Mouse (Mus musculus): ENCODE results near the gene Gm6370. TPM values are rescaled to one million over a fixed set of nuclear protein-coding genes. Genes with fewer than 3 reads are reported as not detected.
A peak's percentile ranks its signal among the peaks of the same experiment; 100 is the strongest.
"Not testable (repeated sequence)": the region's sequence is repeated elsewhere in the genome, so short reads cannot be mapped to it uniquely, and the experiment has no call there.

Gm6370 gene
- total RNA-seq (2021) = not detected
- long read RNA-seq, experiment 1 = 0 reads
- long read RNA-seq, experiment 2 = 0 reads

DNA sequence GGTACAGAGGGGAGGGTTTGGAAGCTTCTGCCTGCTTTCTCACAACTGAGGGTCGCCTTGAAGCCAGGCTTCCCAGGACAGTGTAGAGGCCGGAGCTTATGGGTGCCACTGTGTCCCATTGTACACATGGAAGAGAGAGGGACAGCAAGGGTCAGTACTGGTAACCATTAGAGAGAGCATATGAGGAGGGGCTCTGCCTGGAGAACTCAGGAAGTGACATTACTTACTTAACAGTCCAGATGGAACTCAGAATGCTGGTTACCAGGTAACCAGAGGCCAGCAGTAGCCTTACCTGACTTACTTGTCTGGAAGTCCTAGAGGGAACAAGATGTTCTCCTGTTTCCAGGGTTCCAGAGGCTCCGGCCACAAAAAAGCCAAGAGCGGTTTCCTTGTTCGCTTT, at the start of gene Gm6370:
Gene Gm6370 (plus strand): TSS at position 301 of the 400 bp plus-strand sequence.
- intact Hi-C loops (cut with DNase I); DNase-seq: not testable (repeated sequence)

DNA sequence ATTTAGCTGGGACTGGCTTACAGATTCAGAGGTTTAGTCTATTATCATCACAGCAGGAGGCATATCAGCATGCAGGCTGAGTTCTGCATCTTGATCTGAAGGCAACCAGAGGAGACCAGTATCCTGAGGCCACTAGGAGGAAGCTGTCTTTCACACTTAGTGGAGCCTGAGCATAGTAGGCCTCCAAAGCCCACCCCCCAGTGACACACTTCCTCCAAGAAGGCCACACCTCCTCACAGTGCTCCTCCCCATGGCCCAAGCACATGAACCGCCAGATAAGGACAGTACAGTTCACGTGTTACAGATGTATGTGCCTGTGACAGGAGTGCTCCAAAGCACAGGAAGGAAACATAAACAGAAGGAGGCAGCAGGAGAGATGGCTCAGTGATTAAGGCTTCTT, 48.4 kb upstream of the Gm6370 start:
- intact Hi-C loops (cut with DNase I) = no loop called here
- no peak for DNase-seq

DNA sequence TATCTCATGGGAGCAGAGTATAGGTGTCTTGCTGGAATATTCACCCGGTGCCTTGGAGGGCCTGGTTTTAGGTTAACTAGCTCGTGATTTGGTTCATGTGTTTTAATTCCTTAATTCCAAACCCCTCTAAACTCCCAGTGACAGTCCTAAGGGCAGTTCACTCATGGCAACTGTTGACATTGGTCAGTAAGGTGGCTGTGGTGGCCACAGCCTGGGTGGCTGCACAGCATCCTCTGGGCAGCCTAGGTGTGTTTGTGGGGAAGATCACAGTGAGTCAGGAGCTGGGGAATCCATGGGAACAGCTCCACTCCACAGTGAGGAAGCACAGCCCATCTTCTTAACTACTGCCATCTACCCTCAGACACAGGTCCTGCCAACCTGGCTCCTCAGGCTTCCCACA, 44.5 kb upstream of the Gm6370 start:
- DNase-seq = no peak

DNA sequence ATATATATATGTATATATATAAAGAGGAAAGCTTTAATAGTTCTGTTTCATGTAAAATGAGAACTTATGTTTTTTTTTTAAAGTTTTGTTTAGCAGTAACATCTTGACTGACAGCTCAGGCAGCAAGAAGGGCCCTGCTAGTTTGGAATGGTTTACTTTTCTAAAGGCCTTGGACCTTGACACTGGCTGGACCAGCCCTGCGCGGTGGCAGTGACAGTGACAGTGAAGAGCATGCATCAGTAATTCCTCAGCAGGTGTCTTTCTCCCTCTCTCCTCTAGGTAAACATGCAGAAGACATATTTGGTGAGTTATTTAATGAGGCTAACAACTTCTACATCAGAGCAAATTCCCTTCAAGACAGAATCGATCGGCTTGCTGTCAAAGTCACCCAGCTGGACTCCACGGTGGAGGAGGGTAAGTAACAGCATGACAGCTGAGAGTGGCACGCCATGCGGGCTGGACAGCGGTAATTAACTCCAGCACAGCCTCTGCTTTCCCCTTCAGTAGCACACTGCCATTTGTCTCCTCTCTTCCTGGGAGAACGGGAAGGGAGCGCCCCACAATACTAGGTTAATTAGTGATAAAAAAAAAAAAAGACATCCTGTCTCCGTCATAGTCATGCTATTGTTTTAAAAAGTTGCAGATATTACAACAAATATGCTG, 39.4 kb upstream of the Gm6370 start:
- intact Hi-C loops (cut with DNase I) = no loop called here
- no peak for DNase-seq

More for the DNA sequence above, 44.5 kb upstream of the Gm6370 start:
- intact Hi-C loops (cut with DNase I) = no loop called here

DNA sequence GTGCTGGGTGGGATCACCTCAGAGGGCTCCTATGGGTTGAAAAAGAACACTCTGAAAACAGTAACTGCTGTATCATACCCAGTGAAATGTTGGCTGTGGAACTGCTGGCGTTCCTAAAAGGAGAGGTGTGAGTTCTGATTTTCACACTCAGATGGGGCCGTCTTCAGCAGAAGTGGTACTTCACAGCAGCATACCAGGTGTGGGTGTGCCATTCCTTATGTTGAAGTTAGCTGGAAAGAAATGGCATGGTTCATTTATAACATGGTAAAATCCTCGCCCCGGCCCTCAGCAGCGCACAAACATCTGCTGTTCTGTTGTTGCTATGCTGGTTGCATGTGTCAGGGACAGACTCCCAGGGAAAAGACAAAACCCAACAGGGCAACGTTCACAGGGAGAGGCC, 37.6 kb upstream of the Gm6370 start:
- no peak for DNase-seq

DNA sequence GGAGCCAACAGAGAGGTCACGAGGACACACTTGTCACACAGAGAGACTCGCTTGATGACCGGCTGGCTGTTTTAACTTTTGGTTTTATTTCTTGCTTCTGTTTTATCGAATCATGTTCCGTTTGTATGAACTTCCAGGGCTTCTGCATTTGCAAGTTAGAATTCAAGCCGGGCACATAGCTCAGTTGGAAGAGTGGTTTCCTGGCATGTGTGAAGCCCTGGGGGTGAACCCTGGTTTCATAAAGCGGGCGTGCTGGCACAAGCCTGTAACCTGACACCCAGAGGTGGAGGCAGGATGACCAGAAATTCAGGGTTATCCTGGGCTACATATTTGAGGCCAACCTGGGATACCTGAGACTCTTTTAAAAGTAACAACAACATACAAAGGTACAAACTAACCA, 29.6 kb upstream of the Gm6370 start:
- intact Hi-C loops (cut with DNase I) = no loop called here
- no peak for DNase-seq

More for the DNA sequence above, 37.6 kb upstream of the Gm6370 start:
- intact Hi-C loops (cut with DNase I) = no loop called here

DNA sequence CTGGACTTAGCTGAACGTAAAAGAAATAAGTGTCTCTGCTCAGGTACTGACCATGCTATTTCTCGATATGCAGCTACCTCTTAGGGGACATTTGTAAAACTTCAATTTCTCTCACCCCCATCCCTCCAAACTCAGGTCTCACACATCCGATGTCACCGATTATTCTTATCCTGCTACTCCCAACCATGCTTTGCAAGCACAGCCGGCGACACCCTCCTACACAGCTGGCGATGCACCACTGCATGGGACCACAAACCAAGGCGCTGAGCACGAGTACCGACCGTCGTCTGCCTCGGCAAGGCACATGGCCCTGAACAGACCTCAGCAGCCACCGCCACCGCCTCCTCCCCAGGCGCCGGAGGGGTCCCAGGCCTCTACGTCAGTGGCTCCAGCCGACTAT, 24.5 kb upstream of the Gm6370 start:
- no peak for DNase-seq
- intact Hi-C loops (cut with DNase I) = no loop called here

DNA sequence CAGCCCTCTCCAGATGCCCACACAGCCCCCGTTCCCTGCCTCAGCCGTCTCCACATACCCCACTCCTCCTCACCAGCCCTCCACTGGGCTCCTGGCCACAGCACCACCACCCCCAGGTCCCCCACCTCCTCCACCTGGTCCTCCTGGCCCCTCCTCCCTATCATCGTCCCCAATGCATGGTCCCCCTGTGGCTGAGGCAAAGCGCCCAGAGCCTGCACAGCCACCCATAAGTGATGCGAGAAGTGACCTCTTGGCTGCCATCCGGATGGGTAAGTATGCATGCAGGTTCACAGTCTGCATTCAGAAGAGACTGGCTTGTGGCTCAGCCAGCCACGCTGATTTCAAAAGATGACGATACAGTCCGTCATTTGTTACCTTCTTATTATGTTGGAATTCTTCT, 22.9 kb upstream of the Gm6370 start:
- no peak for DNase-seq
- intact Hi-C loops (cut with DNase I) = no loop called here

DNA sequence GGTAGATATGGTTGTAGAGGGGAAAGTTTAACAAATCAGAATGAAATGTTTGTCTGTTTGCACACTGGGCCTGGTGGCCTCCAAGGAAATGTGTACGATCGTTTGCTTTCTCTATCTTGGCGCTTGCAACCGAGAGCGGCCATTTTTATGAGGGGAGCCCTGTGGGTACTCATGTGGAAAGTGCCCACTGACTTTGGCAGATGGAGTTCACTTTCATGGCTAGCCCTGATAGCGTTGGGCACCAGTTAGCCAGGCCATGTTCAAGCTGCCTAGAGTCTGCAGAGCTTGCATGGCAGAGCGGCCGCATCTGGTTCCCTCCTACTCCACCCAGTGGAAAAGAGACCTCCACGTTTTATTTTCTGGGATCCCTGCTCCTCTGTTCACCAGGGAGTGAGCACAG, 20.3 kb upstream of the Gm6370 start:
- DNase-seq = no peak
- intact Hi-C loops (cut with DNase I) = loop anchor here (10.0 kb wide), 1 partner anchor 276 kb away; no protein-coding TSS in a partner anchor

DNA sequence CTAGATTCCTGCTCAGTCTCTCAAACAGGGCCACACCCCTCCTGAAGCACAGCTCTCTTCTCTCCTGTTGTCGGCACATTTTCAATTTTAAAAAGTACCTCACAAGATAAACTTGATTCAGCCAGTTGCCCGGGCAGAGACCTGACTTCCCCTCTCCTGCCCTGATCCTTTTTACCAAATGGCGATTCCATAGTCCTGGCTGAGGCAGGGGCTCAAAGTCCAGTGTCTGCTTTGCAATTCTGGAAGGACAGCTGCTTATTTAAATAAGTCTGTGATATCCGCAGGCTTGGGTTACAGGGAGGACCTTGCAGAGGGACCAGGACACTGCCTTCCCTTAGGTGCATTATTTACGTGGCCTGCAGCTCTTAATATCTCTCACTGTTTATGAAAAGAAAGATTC, 19.9 kb upstream of the Gm6370 start:
- intact Hi-C loops (cut with DNase I) = loop anchor here (10.0 kb wide), 1 partner anchor 277 kb away; no protein-coding TSS in a partner anchor
- DNase-seq = no peak

DNA sequence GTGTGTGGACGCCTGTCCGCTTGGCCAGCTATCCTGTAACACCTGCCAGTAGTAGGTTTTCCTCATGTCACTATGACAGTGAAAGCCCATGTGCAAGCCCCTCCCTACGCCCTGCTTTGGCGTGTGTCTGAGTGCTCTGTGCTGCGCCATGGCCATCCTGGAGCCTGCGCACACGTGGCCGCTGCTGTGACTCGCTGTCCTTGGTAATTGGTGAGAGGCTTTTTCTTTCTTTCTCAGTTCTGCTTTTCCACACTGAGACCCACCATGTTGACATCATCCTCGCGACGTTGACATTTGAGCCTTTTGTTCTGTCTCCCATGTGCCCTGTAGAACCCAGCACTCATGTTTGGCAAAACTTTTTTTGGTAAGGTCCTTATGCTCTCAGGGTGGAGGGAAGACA, 19.3 kb upstream of the Gm6370 start:
- no peak for DNase-seq
- intact Hi-C loops (cut with DNase I) = loop anchor here (10.0 kb wide), 1 partner anchor 277 kb away; no protein-coding TSS in a partner anchor

DNA sequence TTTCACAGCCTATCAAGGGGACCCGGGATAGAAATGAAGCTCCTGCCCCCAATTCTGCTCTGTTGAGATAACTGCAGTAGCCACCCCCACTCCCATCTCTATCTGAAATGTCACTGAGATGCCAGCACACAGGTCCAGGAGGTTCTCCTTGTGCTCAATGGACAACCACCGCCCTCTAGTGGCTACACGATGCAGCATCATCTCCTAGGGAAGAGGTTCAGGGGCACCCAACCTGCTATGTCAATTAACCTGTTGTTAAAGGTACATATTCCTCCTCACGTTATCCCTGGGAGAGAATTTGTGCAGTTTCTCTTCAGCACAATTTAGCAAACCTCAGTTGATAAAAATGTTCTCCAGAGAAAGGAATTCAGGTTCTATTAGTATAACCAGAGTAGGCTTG, 11.6 kb upstream of the Gm6370 start:
- peak; percentile 7 to 16 for DNase-seq
- intact Hi-C loops (cut with DNase I) = loop anchor here (5.0 to 10.0 kb wide), 2 partner anchors 147 to 285 kb away; no protein-coding TSS in a partner anchor

DNA sequence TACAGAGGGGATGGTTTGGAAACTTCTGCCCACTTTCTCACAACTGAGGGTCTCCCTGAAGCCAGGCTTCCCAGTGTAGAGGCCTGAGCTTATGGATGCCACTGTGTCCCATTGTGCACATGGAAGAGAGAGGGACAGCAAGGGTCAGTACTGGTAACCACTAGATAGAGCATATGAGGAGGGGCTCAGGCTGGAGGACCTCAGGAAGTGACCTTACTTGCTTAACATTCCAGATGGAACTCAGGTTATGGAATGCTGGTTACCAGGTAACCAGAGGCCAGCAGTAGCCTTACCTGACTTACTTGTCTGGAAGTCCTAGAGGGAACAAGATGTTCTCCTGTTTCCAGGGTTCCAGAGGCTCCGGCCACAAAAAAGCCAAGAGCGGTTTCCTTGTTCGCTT, 9.5 kb upstream of the Gm6370 start, which contains the start of gene Gm6408:
Gene Gm6408 (plus strand): TSS at position 301 of the 400 bp plus-strand sequence.
- DNase-seq; intact Hi-C loops (cut with DNase I): not testable (repeated sequence)

DNA sequence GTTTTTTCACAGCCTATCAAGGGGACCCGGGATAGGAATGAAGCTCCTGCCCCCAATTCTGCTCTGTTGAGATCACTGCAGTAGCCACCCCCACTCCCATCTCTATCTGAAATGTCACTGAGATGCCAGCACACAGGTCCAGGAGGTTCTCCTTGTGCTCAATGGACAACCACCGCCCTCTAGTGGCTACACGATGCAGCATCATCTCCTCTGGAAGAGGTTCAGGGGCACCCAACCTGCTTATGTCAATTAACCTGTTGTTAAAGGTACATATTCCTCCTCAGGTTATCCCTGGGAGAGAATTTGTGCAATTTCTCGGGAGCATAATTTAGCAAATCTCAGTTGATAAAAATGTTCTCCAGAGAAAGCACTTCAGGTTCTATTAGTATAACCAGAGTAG, 2.2 kb upstream of the Gm6370 start:
- DNase-seq = peak; percentile 13 to 42
- intact Hi-C loops (cut with DNase I) = not testable (repeated sequence)

DNA sequence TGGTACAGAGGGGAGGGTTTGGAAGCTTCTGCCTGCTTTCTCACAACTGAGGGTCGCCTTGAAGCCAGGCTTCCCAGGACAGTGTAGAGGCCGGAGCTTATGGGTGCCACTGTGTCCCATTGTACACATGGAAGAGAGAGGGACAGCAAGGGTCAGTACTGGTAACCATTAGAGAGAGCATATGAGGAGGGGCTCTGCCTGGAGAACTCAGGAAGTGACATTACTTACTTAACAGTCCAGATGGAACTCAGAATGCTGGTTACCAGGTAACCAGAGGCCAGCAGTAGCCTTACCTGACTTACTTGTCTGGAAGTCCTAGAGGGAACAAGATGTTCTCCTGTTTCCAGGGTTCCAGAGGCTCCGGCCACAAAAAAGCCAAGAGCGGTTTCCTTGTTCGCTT, 10.9 kb downstream of the Gm6370 start, which contains the start of gene 4930449I24Rik:
Gene 4930449I24Rik (plus strand): TSS at position 301 of the 400 bp plus-strand sequence.
- intact Hi-C loops (cut with DNase I); DNase-seq: not testable (repeated sequence)

DNA sequence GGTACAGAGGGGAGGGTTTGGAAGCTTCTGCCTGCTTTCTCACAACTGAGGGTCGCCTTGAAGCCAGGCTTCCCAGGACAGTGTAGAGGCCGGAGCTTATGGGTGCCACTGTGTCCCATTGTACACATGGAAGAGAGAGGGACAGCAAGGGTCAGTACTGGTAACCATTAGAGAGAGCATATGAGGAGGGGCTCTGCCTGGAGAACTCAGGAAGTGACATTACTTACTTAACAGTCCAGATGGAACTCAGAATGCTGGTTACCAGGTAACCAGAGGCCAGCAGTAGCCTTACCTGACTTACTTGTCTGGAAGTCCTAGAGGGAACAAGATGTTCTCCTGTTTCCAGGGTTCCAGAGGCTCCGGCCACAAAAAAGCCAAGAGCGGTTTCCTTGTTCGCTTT, 22.7 kb downstream of the Gm6370 start, which contains the start of gene Gm3402:
Gene Gm3402 (plus strand): TSS at position 301 of the 400 bp plus-strand sequence.
- DNase-seq; intact Hi-C loops (cut with DNase I): not testable (repeated sequence)

DNA sequence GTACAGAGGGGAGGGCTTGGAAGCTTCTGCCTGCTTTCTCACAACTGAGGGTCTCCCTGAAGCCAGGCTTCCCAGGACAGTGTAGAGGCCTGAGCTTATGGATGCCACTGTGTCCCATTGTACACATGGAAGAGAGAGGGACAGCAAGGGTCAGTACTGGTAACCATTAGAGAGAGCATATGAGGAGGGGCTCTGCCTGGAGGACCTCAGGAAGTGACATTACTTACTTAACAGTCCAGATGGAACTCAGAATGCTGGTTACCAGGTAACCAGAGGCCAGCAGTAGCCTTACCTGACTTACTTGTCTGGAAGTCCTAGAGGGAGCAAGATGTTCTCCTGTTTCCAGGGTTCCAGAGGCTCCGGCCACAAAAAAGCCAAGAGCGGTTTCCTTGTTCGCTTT, 34.3 kb downstream of the Gm6370 start, which contains the start of gene Gm3404:
Gene Gm3404 (plus strand): TSS at position 301 of the 400 bp plus-strand sequence.
- intact Hi-C loops (cut with DNase I); DNase-seq: not testable (repeated sequence)

DNA sequence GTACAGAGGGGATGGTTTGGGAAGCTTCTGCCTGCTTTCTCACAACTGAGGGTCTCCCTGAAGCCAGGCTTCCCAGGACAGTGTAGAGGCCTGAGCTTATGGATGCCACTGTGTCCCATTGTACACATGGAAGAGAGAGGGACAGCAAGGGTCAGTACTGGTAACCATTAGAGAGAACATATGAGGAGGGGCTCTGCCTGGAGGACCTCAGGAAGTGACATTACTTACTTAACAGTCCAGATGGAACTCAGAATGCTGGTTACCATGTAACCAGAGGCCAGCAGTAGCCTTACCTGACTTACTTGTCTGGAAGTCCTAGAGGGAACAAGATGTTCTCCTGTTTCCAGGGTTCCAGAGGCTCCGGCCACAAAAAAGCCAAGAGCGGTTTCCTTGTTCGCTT, 46.2 kb downstream of the Gm6370 start, which contains the start of gene Gm3409:
Gene Gm3409 (plus strand): TSS at position 301 of the 400 bp plus-strand sequence.
- intact Hi-C loops (cut with DNase I); DNase-seq: not testable (repeated sequence)

Measured in heart, postnatal 14 days (tissue).